In the genomic region with DNA sequence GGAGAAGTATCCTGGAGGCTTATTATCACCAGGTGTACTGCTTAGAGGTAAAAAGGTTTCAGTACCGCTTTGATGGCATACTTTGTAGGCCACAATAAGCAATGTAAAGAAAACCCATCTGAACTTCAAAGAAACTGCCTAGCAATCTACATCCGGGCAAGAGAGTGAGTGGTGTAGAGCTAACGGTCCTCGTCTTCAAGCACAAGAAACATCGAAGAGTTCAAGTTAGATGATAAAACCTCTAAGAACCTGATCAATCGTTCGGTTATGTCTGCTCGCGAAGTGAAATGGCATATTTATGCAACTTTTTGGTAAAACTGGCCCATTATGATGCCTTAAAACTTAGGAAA, we compare ENCODE assay signal across 8 mouse cellular contexts. TPM values are rescaled to one million over a fixed set of nuclear protein-coding genes. Genes with fewer than 3 reads are reported as not detected.
DNase-seq lines count a peak whose midpoint lies in the region; ATAC-seq and TF ChIP-seq lines count a peak whose summit lies in the region.

No protein-coding gene starts in this region.

- DNase-seq in heart, adult 11 months = no peak
- DNase-seq in CH12.LX (ENCODE audit: extremely low read depth) = no peak
- DNase-seq in forebrain, embryonic 11.5 days (ENCODE audit: low spot score) = no peak
- no peak for DNase-seq in liver, embryonic 14.5 days (ENCODE audit: low read depth in 3 of 3, low spot score in 3 of 3)
- no peak for DNase-seq in adrenal gland, postnatal 14 days
- no peak for DNase-seq in cerebellum, adult 11 months
- DNase-seq in right cerebral cortex, adult 2 months (ENCODE audit: low spot score in 2 of 2) = no peak

- H3K9me3 ChIP-seq in heart, embryonic 14.5 days (ENCODE audit: control insufficient read depth, low read length) = no peaks in the 10 kb centered on the region
- H3K9me3 ChIP-seq in CH12.LX (replicated peaks; ENCODE audit: low read length) = no peaks in the 10 kb centered on the region
- no peaks in the 10 kb centered on the region for H3K9me3 ChIP-seq in forebrain, embryonic 11.5 days (ENCODE audit: control insufficient read depth, low read length)
- no peaks in the 10 kb centered on the region for H3K9me3 ChIP-seq in liver, embryonic 14.5 days (ENCODE audit: control insufficient read depth, low read length)

- H3K27me3 ChIP-seq in heart, embryonic 14.5 days (ENCODE audit: control insufficient read depth, insufficient read depth, low read length) = no peaks in the 10 kb centered on the region
- H3K27me3 ChIP-seq in CH12.LX (replicated peaks) = no peaks in the 10 kb centered on the region
- H3K27me3 ChIP-seq in forebrain, embryonic 11.5 days (ENCODE audit: control insufficient read depth, insufficient read depth, low read length) = no peaks in the 10 kb centered on the region
- no peaks in the 10 kb centered on the region for H3K27me3 ChIP-seq in liver, embryonic 14.5 days (ENCODE audit: control insufficient read depth, insufficient read depth, low read length)

- H3K36me3 ChIP-seq in heart, embryonic 14.5 days (ENCODE audit: control insufficient read depth, insufficient read depth, low read length) = no peaks in the 10 kb centered on the region
- H3K36me3 ChIP-seq in CH12.LX (replicated peaks in 1 of 2; ENCODE audit: control insufficient read depth in 1 of 2, insufficient read depth in 1 of 2, low read length in 1 of 2) = peaks cover 8 to 22% of the 10 kb centered on the region in 2 experiments
- no peaks in the 10 kb centered on the region for H3K36me3 ChIP-seq in forebrain, embryonic 11.5 days (ENCODE audit: control insufficient read depth, insufficient read depth, low read length)
- no peaks in the 10 kb centered on the region for H3K36me3 ChIP-seq in liver, embryonic 14.5 days (replicated peaks; ENCODE audit: control insufficient read depth, insufficient read depth, low read depth)

- in situ Hi-C loops in CH12.LX (cut with MboI; ENCODE audit: low pct_ligation_motif_present, low pct_unique_long_range_greater_than_20kb, low sequenced_read_pairs) = no loop called here

- peaks cover 0 to 10% of the 10 kb centered on the region in 2 experiments; a peak in 2 of 4 replicates for H3K4me1 ChIP-seq in heart, embryonic 14.5 days (ENCODE audit: control insufficient read depth in 2 of 2, insufficient read depth in 2 of 2, low read length in 2 of 2)
- peaks cover 2 to 44% of the 10 kb centered on the region in 2 experiments; a peak in 2 of 4 replicates for H3K4me1 ChIP-seq in CH12.LX (ENCODE audit: control insufficient read depth in 1 of 2, insufficient read depth in 2 of 2)
- no peaks in the 10 kb centered on the region for H3K4me1 ChIP-seq in forebrain, embryonic 11.5 days (replicated peaks; ENCODE audit: control insufficient read depth, insufficient read depth, low read length)
- peaks cover 7 to 8% of the 10 kb centered on the region in 2 experiments for H3K4me1 ChIP-seq in liver, embryonic 14.5 days (replicated peaks; ENCODE audit: control insufficient read depth in 2 of 2, insufficient read depth in 2 of 2, low read length in 1 of 2)

- WGBS in heart, embryonic 14.5 days = 4% methylated on average over 9 of the region's 9 CpGs
- WGBS in forebrain, embryonic 11.5 days = 6% methylated on average over 9 of the region's 9 CpGs
- WGBS in liver, embryonic 14.5 days (ENCODE audit: insufficient replicate concordance) = 2% methylated on average over 9 of the region's 9 CpGs

- no peak for ATAC-seq in heart, embryonic 14.5 days (ENCODE audit: insufficient number of reproducible peaks, insufficient read depth, low FRiP score, low read depth)
- no peak for ATAC-seq in forebrain, embryonic 11.5 days (replicated peaks; ENCODE audit: low FRiP score)
- no peak for ATAC-seq in liver, embryonic 14.5 days (ENCODE audit: insufficient read depth)

- peak overlapping the region; percentile 81 to 94 for H3K4me3 ChIP-seq in heart, embryonic 14.5 days (ENCODE audit: control insufficient read depth in 1 of 2, insufficient read depth in 1 of 2, low read depth in 1 of 2, low read length in 2 of 2)
- H3K4me3 ChIP-seq in CH12.LX (replicated peaks in 1 of 3; ENCODE audit: low read depth in 2 of 3, low read length in 2 of 3, poor library complexity in 1 of 3) = peak overlapping the region; percentile 88 to 99 (median 89)
- peak overlapping the region; percentile 58 for H3K4me3 ChIP-seq in forebrain, embryonic 11.5 days (ENCODE audit: low read depth, low read length)
- H3K4me3 ChIP-seq in liver, embryonic 14.5 days (ENCODE audit: insufficient read depth in 1 of 2, low read depth in 2 of 2, low read length in 2 of 2) = peak overlapping the region; percentile 89 to 98

- H3K4me2 ChIP-seq in heart, embryonic 14.5 days (ENCODE audit: low read length) = peak overlapping the region; percentile 89
- peak overlapping the region; percentile 95 for H3K4me2 ChIP-seq in CH12.LX (ENCODE audit: insufficient read depth, low read depth, poor library complexity, severe bottlenecking)
- peak overlapping the region; percentile 78 for H3K4me2 ChIP-seq in forebrain, embryonic 11.5 days (ENCODE audit: low read depth, low read length, severe bottlenecking)
- peak overlapping the region; percentile 71 for H3K4me2 ChIP-seq in liver, embryonic 14.5 days (ENCODE audit: low read depth)

- TF ChIP-seq POLR2A in CH12.LX (IDR thresholded peaks at IDR 0.05; ENCODE audit: low read depth, low read length) = no peak

- no peak for TF ChIP-seq RAD21 in CH12.LX (IDR thresholded peaks at IDR 0.05; ENCODE audit: low read depth, low read length)

- H3K27ac ChIP-seq in heart, embryonic 14.5 days (replicated peaks in 1 of 2; ENCODE audit: control insufficient read depth in 1 of 2, insufficient read depth in 1 of 2, low read depth in 2 of 2, low read length in 2 of 2) = peak overlapping the region; percentile 79 to 98
- peak overlapping the region; percentile 88 for H3K27ac ChIP-seq in CH12.LX (ENCODE audit: insufficient read depth, low read depth)
- peak overlapping the region; percentile 96 for H3K27ac ChIP-seq in forebrain, embryonic 11.5 days (ENCODE audit: low read depth, low read length)
- peak overlapping the region; percentile 95 for H3K27ac ChIP-seq in liver, embryonic 14.5 days

- TF ChIP-seq EP300 in CH12.LX (IDR thresholded peaks at IDR 0.05; ENCODE audit: low read length) = no peak
- no peak for TF ChIP-seq EP300 in liver, embryonic 14.5 days (IDR thresholded peaks at IDR 0.05; ENCODE audit: low read depth)

- H3K9ac ChIP-seq in heart, embryonic 14.5 days (ENCODE audit: low read length) = peak overlapping the region; percentile 94
- peak overlapping the region; percentile 58 for H3K9ac ChIP-seq in CH12.LX (ENCODE audit: insufficient read depth, low read depth)
- H3K9ac ChIP-seq in forebrain, embryonic 11.5 days (ENCODE audit: low read length) = peak overlapping the region; percentile 88
- H3K9ac ChIP-seq in liver, embryonic 14.5 days (replicated peaks) = peak overlapping the region; percentile 93

- no peak for TF ChIP-seq CTCF in CH12.LX (conservative IDR thresholded peaks at IDR 0.05 in 1 of 2, IDR thresholded peaks at IDR 0.05 in 1 of 2; ENCODE audit: low read depth in 2 of 2, low read length in 2 of 2)
- no peak for TF ChIP-seq CTCF in liver, embryonic 14.5 days (IDR thresholded peaks at IDR 0.05; ENCODE audit: low read depth)

- H3K79me2 ChIP-seq in CH12.LX (replicated peaks; ENCODE audit: control insufficient read depth, extremely low read depth, insufficient read depth, poor library complexity, severe bottlenecking) = peaks cover 47% of the 10 kb centered on the region

- dilution Hi-C loops in CH12.LX (cut with MboI; ENCODE audit: extremely low pct_ligation_motif_present, extremely low pct_unique_long_range_greater_than_20kb, low sequenced_read_pairs) = no loop called here

TF ChIP-seq in CH12.LX, 34 proteins besides CTCF, POLR2A, EP300 and RAD21:
- TF ChIP-seq ELF1 (IDR thresholded peaks at IDR 0.05; ENCODE audit: low read depth, low read length) = peak; percentile 5; the same call in 1 of the 2 replicates
- peak; percentile 66; the same call in 1 of the 2 replicates for TF ChIP-seq CHD1 (IDR thresholded peaks at IDR 0.05; ENCODE audit: low read depth, low read length)
- peak; percentile 10; the same call in 1 of the 2 replicates for TF ChIP-seq MAX (IDR thresholded peaks at IDR 0.05; ENCODE audit: low read length)
- TF ChIP-seq SIN3A (IDR thresholded peaks at IDR 0.05; ENCODE audit: low read length) = peak; percentile 41; the same call in 1 of the 2 replicates
- TF ChIP-seq ZMIZ1 (IDR thresholded peaks at IDR 0.05; ENCODE audit: low read depth, low read length) = no peak

RNA-seq across cellular contexts. Expression of a gene that starts 1.6 kb away (rescaled TPM):
- 23.8 TPM in 2 replicates for polyA plus RNA-seq in heart, embryonic 14.5 days (2014; fragmentation: Nextera tagmentation; extraction: Ambion mirVana)
- total RNA-seq in CH12.LX (2012; rRNA removed) (11.8 and 13.9 TPM in 2 replicates), CH12.LX (2014; rRNA removed) (13.4 and 19.3 TPM in 2 replicates)
- polyA plus RNA-seq in CH12.LX (2012; ENCODE audit: insufficient read length, low read depth) = 23.0 and 24.2 TPM in 2 replicates
- 43.0 and 43.5 TPM in 2 replicates for polyA plus RNA-seq in forebrain, embryonic 11.5 days (2014; fragmentation: Nextera tagmentation; extraction: Ambion mirVana)
- 3.4 and 4.1 TPM in 2 replicates for polyA plus RNA-seq in liver, embryonic 14.5 days (2012; rRNA removed)
- 6.7 and 7.2 TPM in 2 replicates for polyA plus RNA-seq in liver, embryonic 14.5 days (2014; fragmentation: Nextera tagmentation; extraction: Ambion mirVana)
- 37.6 and 38.4 TPM in 2 replicates for total RNA-seq in adrenal gland, postnatal 14 days (2021)

RNA-seq across cellular contexts. Expression of a gene that starts 15.2 kb away (rescaled TPM):
- 39.0 and 43.6 TPM in 2 replicates for polyA plus RNA-seq in heart, embryonic 14.5 days (2014; fragmentation: Nextera tagmentation; extraction: Ambion mirVana)
- total RNA-seq in CH12.LX (2012; rRNA removed) = 36.2 and 57.4 TPM in 2 replicates
- 226 and 253 TPM in 2 replicates for total RNA-seq in CH12.LX (2014; rRNA removed)
- polyA plus RNA-seq in CH12.LX (2012; ENCODE audit: insufficient read length, low read depth) = 126 TPM in 2 replicates
- 162 and 168 TPM in 2 replicates for polyA plus RNA-seq in forebrain, embryonic 11.5 days (2014; fragmentation: Nextera tagmentation; extraction: Ambion mirVana)
- 37.2 and 49.3 TPM in 2 replicates for polyA plus RNA-seq in liver, embryonic 14.5 days (2012; rRNA removed)
- 78.1 and 83.5 TPM in 2 replicates for polyA plus RNA-seq in liver, embryonic 14.5 days (2014; fragmentation: Nextera tagmentation; extraction: Ambion mirVana)
- 32.0 and 58.2 TPM in 2 replicates for total RNA-seq in adrenal gland, postnatal 14 days (2021)
